Mouse (Mus musculus): ENCODE measurements around the gene Eid2b.
A peak's percentile ranks its signal among the peaks of the same experiment; 100 is the strongest.
"Not testable (repeated sequence)": the region's sequence is repeated elsewhere in the genome, so short reads cannot be mapped to it uniquely, and the experiment has no call there.

The Eid2b gene

DNA sequence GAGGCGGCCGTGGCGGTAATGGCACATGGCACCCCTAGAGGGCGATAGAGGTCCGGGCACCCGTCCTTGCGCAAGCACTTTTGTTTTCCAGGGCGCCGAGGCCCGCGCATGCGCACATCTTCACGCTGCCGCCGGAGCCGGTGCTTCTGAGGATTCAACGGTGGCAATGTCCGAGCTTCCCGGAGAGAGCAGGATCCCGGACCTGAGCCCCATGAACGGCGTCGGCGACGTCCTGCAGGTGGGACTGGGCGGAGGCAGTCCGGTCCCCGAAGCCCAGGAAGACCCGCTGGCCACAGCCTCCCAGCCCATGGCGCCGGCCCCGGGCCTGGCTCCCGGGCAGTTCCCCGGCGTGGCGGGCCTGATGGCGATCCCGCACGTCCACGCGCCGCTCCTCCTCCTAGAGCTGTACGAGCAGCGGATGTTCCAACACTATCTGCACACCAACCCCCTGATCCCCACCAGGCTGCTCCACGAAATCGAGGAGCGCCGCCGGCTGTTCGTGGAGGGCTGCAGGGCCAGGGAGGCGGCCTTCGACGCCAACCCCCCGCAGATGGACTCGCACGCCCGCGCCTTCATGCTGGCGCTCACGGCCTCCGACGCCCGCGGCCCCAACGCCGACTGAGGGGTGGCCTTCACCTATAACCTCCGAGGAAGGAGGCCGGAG is at the start of gene Eid2b:
Eid2b (plus strand) TSS at position 125 of the 664 bp plus-strand sequence.
- DNase-seq (ENCODE audit: low spot score): peak; percentile 95

DNA sequence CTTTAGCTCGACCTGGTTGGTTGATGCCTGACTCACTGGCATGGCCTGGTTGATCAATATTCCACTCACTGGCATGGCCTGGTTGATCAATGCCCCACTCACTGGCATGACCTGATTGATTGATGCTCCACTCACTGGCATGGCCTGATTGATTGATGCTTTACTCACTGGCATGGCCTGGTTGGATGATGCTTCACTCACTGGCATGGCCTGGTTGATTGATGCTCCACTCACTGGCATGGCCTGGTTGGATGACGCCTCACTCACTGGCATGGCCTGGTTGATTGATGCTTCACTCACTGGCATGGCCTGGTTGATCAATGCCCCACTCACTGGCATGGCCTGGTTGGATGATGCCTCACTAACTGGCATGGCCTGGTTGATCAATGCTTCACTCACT is 33.6 kb upstream of the Eid2b start:
- not testable (repeated sequence) for DNase-seq (ENCODE audit: low spot score)

DNA sequence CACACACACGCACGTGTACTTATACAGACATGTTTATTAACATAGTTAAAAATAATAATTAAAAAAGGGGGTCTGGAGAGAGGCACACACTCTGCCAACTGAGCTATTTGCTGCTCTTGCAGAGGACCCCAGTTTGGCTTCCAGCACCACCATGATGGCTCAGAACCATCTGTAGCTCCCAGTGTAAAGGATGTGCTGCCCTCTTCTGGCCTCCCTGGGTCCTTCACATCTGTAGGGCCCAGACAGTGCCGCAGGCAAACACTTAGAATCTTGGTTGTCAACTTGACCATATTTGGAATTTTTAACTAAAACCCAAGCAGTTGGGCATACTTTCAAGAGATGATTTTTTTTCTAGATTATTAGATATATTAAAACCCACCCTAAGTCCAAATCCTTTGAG is 28.6 kb upstream of the Eid2b start:
- no peak for DNase-seq (ENCODE audit: low spot score)

- DNase-seq (ENCODE audit: low spot score): no peak
Measured at GRCm38 (mm10) chr7:28251976-28252375, 25.6 kb upstream of the Eid2b start.

- no peak for DNase-seq (ENCODE audit: low spot score)
Measured at GRCm38 (mm10) chr7:28254591-28254990, 22.9 kb upstream of the Eid2b start.

GRCm38 (mm10) chr7:28255476-28255875 is 22.1 kb upstream of the Eid2b start:
- no peak for DNase-seq (ENCODE audit: low spot score)

DNA sequence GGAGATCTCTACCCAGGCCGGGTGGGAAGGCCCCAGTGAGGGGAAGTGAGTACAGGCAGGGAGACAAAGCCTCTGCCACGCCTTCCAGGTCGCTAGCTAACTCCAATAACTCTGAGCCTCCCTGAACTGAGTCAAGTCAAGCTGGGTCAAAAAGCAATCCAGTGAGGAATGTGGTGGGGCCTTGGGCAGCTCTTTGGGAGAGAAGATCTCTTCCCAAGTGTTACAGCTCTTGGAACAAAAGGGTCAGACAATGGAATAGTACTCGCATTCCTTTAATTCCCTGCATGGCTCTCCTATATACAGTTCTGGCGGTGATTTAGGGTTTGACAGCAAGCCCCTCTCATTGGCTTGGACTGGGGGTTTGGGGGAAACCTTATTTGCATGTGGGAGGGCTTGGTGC is 14.7 kb upstream of the Eid2b start:
- DNase-seq (ENCODE audit: low spot score): no peak

GRCm38 (mm10) chr7:28263786-28264185 is 13.8 kb upstream of the Eid2b start:
- peak; percentile 67 for DNase-seq (ENCODE audit: low spot score)

GRCm38 (mm10) chr7:28265391-28265790 is 12.1 kb upstream of the Eid2b start:
- DNase-seq (ENCODE audit: low spot score): no peak

GRCm38 (mm10) chr7:28267129-28268041 is 10.2 kb upstream of the Eid2b start, which contains the start of gene Eid2:
Eid2 (plus strand) TSS chr7:28267881.
- DNase-seq (ENCODE audit: low spot score): peak; percentile 91

DNA sequence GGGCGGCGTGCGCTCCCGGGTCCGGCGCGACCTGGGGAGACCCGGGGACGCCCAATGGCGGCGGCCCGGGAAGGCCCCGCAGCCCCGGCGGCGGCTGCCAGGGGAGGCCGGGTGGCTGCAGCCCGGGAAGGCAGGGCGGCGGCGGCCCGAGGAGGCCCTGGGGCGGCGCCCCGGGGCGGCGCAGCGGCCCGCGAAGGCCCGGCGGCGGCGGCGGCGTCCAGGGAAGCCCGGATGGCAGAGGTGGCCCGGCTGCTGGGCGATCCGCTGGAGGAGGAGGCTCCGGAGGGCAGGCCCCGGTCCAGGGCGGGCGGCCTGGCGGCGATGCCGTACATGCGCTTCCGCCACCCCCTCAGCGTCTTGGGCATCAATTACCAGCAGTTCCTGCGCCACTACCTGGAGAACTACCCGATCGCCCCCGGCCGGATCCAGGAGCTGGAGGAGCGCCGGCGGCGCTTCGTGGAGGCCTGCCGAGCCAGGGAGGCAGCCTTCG is 9.5 kb upstream of the Eid2b start:
- DNase-seq (ENCODE audit: low spot score): peak; percentile 77

GRCm38 (mm10) chr7:28268576-28268975 is 9.0 kb upstream of the Eid2b start:
- no peak for DNase-seq (ENCODE audit: low spot score)

- no peak for DNase-seq (ENCODE audit: low spot score)
Measured at GRCm38 (mm10) chr7:28269355-28269754, 8.2 kb upstream of the Eid2b start.

- no peak for DNase-seq (ENCODE audit: low spot score)
Measured at GRCm38 (mm10) chr7:28271761-28272160, 5.8 kb upstream of the Eid2b start.

- no peak for DNase-seq (ENCODE audit: low spot score)
Measured at GRCm38 (mm10) chr7:28277237-28277614, 313 bp upstream of the Eid2b start.

- no peak for DNase-seq (ENCODE audit: low spot score)
Measured at GRCm38 (mm10) chr7:28278279-28278652, 727 bp downstream of the Eid2b start.

DNA sequence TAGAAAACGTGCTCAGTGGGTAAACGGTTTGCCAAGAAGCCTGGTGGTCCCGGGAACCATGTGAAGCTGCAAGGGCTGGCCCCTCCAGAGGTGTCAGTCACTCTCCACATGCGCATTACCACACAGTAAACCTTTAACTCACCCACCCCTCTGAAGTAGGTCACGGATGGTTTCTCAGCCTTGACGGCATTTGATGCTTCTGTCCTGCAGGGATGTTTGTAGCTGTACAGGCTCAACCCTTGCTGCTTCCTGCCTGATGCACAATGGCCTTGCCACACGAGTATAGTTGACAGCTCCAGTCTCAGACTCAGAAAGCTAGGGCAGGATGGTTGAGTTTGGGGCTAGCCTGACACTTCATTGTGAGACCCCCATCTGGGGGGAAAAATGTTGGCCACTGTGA is 3.1 kb downstream of the Eid2b start:
- DNase-seq (ENCODE audit: low spot score): no peak

DNA sequence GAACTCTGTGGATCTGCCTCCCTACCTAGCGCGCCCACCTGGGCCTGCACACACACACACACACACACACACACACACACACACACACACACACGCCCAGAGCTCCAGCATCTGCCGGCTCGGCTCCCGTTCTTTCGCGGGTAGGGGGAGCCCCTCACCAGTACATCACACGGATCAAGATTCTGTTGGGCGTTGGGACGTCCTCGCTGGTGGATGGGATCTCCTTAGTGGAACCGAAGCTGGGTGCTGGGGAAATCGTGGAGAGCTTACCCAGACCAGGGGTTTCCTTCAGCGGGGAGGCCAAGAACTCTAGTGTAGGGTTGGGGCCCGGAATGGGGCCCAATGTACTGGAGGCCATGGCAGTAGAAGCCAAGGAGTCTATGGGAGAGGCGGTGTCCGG is 12.6 kb downstream of the Eid2b start:
- DNase-seq (ENCODE audit: low spot score): no peak

- DNase-seq (ENCODE audit: low spot score): no peak
Measured at GRCm38 (mm10) chr7:28290638-28291590, 13.4 kb downstream of the Eid2b start, which contains the start of gene Selenov. Selenov (minus strand) TSS chr7:28291186.

- DNase-seq (ENCODE audit: low spot score): peak; percentile 88
Measured at GRCm38 (mm10) chr7:28294481-28294880, 16.9 kb downstream of the Eid2b start.

DNA sequence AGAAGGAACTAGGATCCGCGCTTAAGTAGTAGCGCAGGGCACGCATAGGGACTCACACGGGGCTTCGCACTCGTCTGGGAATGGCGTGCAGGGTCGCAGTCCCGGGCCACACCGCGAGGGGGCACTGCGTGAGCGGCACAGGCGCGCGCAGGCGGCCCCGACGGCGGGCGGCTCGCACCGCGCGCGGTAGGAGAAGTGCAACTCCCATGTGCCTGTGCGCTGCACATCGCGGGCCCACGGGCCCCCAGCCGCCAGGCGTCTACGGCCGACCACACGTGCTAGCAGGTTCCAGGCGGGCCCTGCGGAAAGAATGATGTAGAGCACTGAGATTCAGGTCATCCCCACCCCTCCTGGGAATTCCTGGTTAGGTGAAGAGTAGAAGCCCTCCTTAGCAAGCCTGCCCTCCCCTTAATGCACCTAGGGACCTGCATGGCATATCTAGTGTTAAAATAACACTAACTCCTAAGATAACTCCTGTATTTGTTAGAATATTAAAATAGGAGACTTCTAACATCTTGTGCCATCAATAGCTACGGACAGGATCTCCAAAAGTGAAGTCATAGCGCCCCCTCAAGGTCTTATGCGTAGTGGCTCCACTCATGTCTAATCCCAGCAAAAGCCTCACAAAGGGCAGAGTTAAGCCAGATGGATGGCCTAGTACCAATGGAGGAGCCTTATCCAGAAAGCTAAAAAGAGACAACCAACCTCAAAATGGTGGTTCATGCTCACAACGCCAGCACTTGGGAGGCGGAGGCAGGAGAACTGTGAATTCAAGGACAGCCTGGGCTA is 21.5 kb downstream of the Eid2b start:
- DNase-seq (ENCODE audit: low spot score): peak; percentile 52
